Mouse (Mus musculus) megakaryocyte, embryonic 14.5 days (primary cell): ENCODE data around the gene Ccdc24.

Experiments used
- FLI1 ChIP-seq: IDR thresholded peaks from 2 replicates; pipeline ENCODE4 v1.6.1; 2012; ENCODE audit warnings: low read length, inconsistent platforms, mixed read lengths
- GATA1 ChIP-seq: IDR thresholded peaks from 3 replicates; pipeline ENCODE4 v1.6.1; 2012; ENCODE audit warnings: mixed read lengths, low read length, inconsistent platforms, borderline replicate concordance

- TF ChIP-seq GATA1 (no peak), FLI1 (no peak)
Measured at GRCm38 (mm10) chr4:117858794-117859193, 13.6 kb downstream of the Ccdc24 start.
